Mouse (Mus musculus) kidney, postnatal 25 days (tissue): Measurements from ENCODE around the gene Atp5g1.

ENCODE experiments used
- DNase-seq, 2 experiments: peaks; one replicate each; pipeline ENCODE4 v3.0.0; 2021; ENCODE audit warnings: mixed read lengths in 2 of 2

Atp5g1 gene

DNA sequence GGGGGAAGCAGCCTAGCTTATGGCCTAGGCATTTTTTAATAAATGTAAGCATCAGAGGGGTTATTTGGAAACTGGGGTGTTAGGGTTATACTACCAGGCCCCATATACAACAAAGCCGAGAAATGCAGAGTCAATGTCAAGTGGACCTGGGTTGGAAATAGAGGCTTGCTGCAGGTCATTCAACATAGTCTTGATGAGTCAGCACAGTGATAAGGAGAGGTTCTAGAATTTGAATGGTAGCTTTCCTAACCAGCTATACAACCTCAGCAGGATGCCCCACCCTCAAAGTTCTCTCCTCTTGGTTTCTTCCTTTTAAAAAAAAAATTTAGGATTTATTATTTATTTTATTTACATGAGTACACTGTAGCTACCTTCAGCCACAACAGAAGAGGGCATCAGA is 4.5 kb downstream of the Atp5g1 start:
- no peak for DNase-seq

- DNase-seq, result peak in 1 of 2 experiments; percentile 66
Measured at GRCm38 (mm10) chr11:96070353-96070752, 5.1 kb downstream of the Atp5g1 start.

DNA sequence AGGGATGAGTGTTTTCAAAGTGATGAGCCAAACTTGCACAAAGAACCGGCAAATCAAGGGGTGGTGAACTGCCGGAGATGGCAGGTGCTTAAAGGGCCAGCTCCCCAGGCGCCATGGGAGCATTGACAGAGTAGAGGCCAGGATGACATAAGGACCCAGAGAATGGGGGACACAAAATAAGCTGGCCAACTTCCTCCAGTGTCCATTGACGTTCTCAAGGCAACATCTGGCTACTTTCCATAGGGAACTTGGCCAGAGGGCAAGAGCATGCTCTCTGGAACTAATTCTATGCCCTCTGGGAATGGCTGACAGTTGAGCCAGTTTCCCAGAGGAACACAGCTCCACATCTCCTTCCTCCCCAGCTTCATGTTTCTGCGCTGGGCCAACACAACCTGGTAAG is 7.2 kb downstream of the Atp5g1 start:
- DNase-seq, result peak; percentile 25 to 49

GRCm38 (mm10) chr11:96065215-96065911 is 10.1 kb downstream of the Atp5g1 start, which contains the start of gene Ube2z:
Gene Ube2z, minus strand, starts transcription at chr11:96065388.
- DNase-seq, result peak; percentile 97 to 99

GRCm38 (mm10) chr11:96064521-96065214 is 10.8 kb downstream of the Atp5g1 start:
- DNase-seq, result peak; percentile 18 to 68

GRCm38 (mm10) chr11:96058309-96058708 is 17.2 kb downstream of the Atp5g1 start:
- DNase-seq, result no peak

GRCm38 (mm10) chr11:96050854-96051253 is 24.6 kb downstream of the Atp5g1 start:
- no peak for DNase-seq

DNA sequence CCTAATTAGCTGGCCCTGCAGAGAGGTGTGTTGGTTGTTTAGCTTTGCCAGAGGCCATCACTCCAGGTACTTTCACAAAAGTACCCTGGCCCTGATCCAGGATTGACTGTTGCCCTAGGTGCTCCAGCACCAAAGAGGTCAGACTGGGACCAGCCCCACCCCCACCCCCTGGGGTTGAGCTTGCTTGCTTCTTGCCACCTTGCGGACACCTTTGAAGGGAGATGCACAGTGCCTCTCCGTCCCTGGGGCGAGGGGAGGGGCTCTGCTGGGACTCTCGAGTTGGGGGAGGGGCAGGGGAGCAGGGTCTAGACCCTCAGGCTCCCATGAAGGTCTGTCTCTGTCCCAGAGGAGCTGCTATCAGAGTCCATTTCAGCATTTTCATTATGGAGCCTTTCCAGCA is 25.5 kb downstream of the Atp5g1 start:
- DNase-seq, result peak in 1 of 2 experiments; percentile 15

GRCm38 (mm10) chr11:96047469-96048373 is 27.7 kb downstream of the Atp5g1 start:
- no peak for DNase-seq

- no peak for DNase-seq
Measured at GRCm38 (mm10) chr11:96046793-96047192, 28.7 kb downstream of the Atp5g1 start.

- no peak for DNase-seq
Measured at GRCm38 (mm10) chr11:96046028-96046427, 29.4 kb downstream of the Atp5g1 start.

GRCm38 (mm10) chr11:96044803-96045567 is 30.5 kb downstream of the Atp5g1 start:
- no peak for DNase-seq

DNA sequence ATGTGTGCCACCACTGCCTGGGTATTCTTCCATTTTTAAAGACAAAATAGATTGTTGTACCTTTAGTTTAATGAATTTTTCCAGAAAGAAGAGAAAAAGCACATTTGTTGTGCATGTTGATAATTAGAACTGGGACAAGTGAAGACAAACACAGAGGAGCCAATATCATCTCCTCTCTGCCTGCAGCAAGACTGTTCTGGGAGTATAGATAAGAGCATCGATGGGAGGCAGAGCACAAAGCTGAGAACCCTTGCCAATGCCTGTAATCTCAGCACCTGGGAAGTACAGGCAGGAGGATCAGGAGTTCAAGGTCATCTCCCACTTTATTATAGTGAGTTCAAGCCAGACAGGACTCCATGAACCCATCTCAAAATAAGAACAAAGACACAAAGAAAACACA is 36.9 kb downstream of the Atp5g1 start:
- no peak for DNase-seq

DNA sequence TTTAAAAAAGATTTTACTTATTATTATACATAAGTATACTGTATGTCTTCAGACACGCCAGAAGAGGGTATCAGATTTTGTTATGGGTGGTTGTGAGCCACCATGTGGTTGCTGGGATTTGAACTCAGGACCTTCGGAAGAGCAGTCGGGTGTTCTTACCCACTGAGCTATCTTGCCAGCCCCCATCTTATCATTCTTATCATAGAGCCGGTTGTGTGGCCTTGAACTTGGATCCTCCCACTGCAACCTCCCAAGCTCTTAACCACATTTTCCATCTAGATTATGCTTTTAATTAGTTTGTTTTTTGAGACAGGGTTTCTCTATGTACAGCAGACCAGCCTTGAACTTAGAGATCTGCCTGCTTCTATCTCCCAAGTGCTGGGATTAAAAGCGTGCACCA is 38.0 kb downstream of the Atp5g1 start:
- DNase-seq, result no peak

- peak in 1 of 2 experiments; percentile 8 for DNase-seq
Measured at GRCm38 (mm10) chr11:96035133-96035532, 40.3 kb downstream of the Atp5g1 start.

- peak; percentile 97 for DNase-seq
Measured at GRCm38 (mm10) chr11:96034596-96035052, 40.8 kb downstream of the Atp5g1 start, which contains the start of gene Snf8. Gene Snf8, plus strand, starts transcription at chr11:96034885.

DNA sequence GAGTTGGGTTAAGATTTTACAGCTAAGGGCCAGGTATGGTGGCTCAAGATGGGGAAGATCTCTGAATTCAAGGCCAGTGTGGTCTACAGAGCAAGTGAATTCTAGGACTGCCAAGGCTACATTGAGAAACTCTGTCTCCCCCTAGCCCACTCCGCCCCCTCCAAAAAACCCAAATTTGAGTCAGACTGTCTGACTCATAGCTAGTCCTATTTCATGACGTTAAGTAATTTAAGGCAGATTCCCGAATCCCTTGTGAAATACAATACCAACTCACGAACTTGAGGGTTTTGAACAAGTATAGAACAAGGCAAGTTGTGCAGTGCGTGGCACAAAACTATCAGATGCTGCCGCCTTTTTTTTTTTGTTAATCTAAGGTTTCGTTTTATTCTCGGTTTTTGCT is 41.4 kb downstream of the Atp5g1 start:
- DNase-seq, result peak in 1 of 2 experiments; percentile 7

- DNase-seq, result peak; percentile 12 to 31
Measured at GRCm38 (mm10) chr11:96033264-96033663, 42.2 kb downstream of the Atp5g1 start.

- DNase-seq, result peak in 1 of 2 experiments; percentile 13
Measured at GRCm38 (mm10) chr11:96031701-96032100, 43.8 kb downstream of the Atp5g1 start.

DNA sequence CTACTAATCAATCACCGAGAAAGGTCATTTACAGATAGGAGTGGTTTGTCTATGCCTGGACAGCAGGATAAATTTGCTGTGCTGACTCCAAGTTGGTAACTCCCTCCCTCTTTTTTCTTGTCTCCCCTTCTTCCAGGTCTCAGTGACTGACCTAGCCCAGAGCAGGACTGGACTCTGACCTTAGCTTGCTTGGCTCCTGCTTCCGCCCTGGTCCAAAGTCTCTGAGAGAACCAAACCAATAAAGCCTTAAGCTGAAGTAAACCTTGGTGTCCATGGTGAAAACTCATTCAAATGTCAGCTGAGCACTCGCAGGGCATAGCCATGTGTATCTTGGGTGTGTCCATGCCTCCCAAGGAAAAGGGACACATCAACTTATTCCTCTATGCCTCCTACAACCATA is 44.9 kb downstream of the Atp5g1 start:
- peak; percentile 53 to 86 for DNase-seq

- DNase-seq, result peak in 1 of 2 experiments; percentile 23
Measured at GRCm38 (mm10) chr11:96028130-96028529, 47.3 kb downstream of the Atp5g1 start.

DNA sequence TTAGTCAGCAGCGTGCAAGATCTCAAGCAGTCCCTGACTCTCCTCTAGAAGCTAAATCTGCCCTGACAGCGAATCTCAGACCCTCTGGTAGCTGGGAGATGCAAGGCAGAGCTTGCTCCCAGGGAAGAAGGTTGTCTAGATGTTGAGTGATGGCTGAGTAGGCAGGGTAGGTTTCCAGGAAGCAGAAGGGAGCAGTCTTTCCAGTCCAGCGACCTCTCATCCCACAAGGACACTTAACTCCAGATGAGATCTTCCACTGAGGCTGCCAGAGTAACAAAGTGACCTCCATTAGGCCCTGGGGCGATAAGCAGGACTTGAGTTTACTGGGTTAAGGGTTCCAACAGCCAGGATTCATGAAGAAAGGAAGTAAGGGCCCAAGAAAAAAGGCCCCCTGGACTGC is 54.8 kb downstream of the Atp5g1 start:
- DNase-seq, result no peak
